Mouse (Mus musculus) cerebellum, postnatal 14 days (tissue): Measurements from ENCODE around the gene Gm29797.

Source experiments
- DNase-seq, 2 experiments: peaks; one replicate each; pipeline ENCODE4 v3.0.0; 2021; ENCODE audit warnings: mixed read lengths in 2 of 2

The Gm29797 gene

GRCm38 (mm10) chr2:181698241-181698640 is 41.4 kb downstream of the Gm29797 start, which contains the start of gene Lkaaear1:
Gene Lkaaear1 (minus strand): TSS chr2:181698442.
- DNase-seq = no peak

- DNase-seq = no peak
These were observed 49.8 kb downstream of the Gm29797 start for GRCm38 (mm10) chr2:181706668-181707067.
